Mouse (Mus musculus): ENCODE results near the gene Dnajc3. TPM values are rescaled to one million over a fixed set of nuclear protein-coding genes. Genes with fewer than 3 reads are reported as not detected.

Dnajc3 gene
- polyA plus RNA-seq, 1 experiment from 2014 or later = 33.3 TPM

- no peaks in the 10 kb centered on the region for H3K9me3 ChIP-seq (replicated peaks)
- H3K4me3 ChIP-seq = no peak overlapping the region
- no peaks in the 10 kb centered on the region for H3K4me1 ChIP-seq
- no peak overlapping the region; the same call in 1 of the 2 replicates for H3K4me2 ChIP-seq (replicated peaks)
- peak; percentile 67; the same call in 1 of the 2 replicates for ATAC-seq (ENCODE audit: low FRiP score)
- no peak overlapping the region for H3K9ac ChIP-seq
- WGBS = 59% methylated on average over 13 of the region's 13 CpGs
- no peak overlapping the region for H3K27ac ChIP-seq
- H3K36me3 ChIP-seq = peaks cover 21% of the 10 kb centered on the region
- no peaks in the 10 kb centered on the region for H3K27me3 ChIP-seq
These were observed 50.0 kb downstream of the Dnajc3 start for GRCm38 (mm10) chr14:118987523-118988496.

GRCm38 (mm10) chr14:118995226-118995925 is 57.6 kb downstream of the Dnajc3 start:
- Histone ChIP-seq H3K27ac (no peak overlapping the region), H3K9me3 (replicated peaks) (no peaks in the 10 kb centered on the region), H3K4me2 (replicated peaks) (no peak overlapping the region), H3K27me3 (no peaks in the 10 kb centered on the region), H3K9ac (no peak overlapping the region), H3K4me3 (no peak overlapping the region), H3K4me1 (no peaks in the 10 kb centered on the region), H3K36me3 (peaks cover 39% of the 10 kb centered on the region)
- ATAC-seq (ENCODE audit: low FRiP score) = no peak
- WGBS = 96% methylated on average over 9 of the region's 9 CpGs

GRCm38 (mm10) chr14:119003320-119003719 is 65.5 kb downstream of the Dnajc3 start:
- H3K27ac ChIP-seq = no peak overlapping the region
- no peak overlapping the region for H3K4me2 ChIP-seq (replicated peaks)
- H3K27me3 ChIP-seq = no peaks in the 10 kb centered on the region
- no peak overlapping the region for H3K4me3 ChIP-seq
- peaks cover 6% of the 10 kb centered on the region; the same call in 1 of the 2 replicates for H3K4me1 ChIP-seq
- no peak overlapping the region for H3K9ac ChIP-seq
- H3K36me3 ChIP-seq = peaks cover 15% of the 10 kb centered on the region
- H3K9me3 ChIP-seq (replicated peaks) = no peaks in the 10 kb centered on the region
- no peak for ATAC-seq (ENCODE audit: low FRiP score)

- H3K9ac ChIP-seq = no peak overlapping the region
- no peaks in the 10 kb centered on the region for H3K9me3 ChIP-seq (replicated peaks)
- no peaks in the 10 kb centered on the region for H3K27me3 ChIP-seq
- 12% methylated on average over 5 of the region's 5 CpGs for WGBS
- no peak overlapping the region for H3K27ac ChIP-seq
- no peak overlapping the region for H3K4me3 ChIP-seq
- H3K4me1 ChIP-seq = peaks cover 6% of the 10 kb centered on the region; the same call in 1 of the 2 replicates
- H3K4me2 ChIP-seq (replicated peaks) = peak overlapping the region; percentile 90
- no peak for ATAC-seq (ENCODE audit: low FRiP score)
- H3K36me3 ChIP-seq = peaks cover 10% of the 10 kb centered on the region
These were observed 68.1 kb downstream of the Dnajc3 start for GRCm38 (mm10) chr14:119005834-119006233.

GRCm38 (mm10) chr14:119006441-119007102 is 68.8 kb downstream of the Dnajc3 start:
- WGBS = 3% methylated on average over 49 of the region's 49 CpGs
- Histone ChIP-seq H3K9ac (peak overlapping the region; percentile 57), H3K4me1 (peaks cover 6% of the 10 kb centered on the region; the same call in 1 of the 2 replicates), H3K4me2 (replicated peaks) (peak overlapping the region; percentile 90), H3K4me3 (peak overlapping the region; percentile 48), H3K36me3 (peaks cover 8% of the 10 kb centered on the region), H3K27me3 (no peaks in the 10 kb centered on the region), H3K27ac (peak overlapping the region; percentile 62; the same call in 1 of the 2 replicates), H3K9me3 (replicated peaks) (no peaks in the 10 kb centered on the region)
- peak; percentile 1; the same call in 1 of the 2 replicates for ATAC-seq (ENCODE audit: low FRiP score)

- Histone ChIP-seq H3K4me1 (peaks cover 6% of the 10 kb centered on the region; the same call in 1 of the 2 replicates), H3K9me3 (replicated peaks) (no peaks in the 10 kb centered on the region), H3K27ac (peak overlapping the region; percentile 72), H3K4me3 (peak overlapping the region; percentile 48), H3K27me3 (no peaks in the 10 kb centered on the region), H3K9ac (peak overlapping the region; percentile 57), H3K4me2 (replicated peaks) (peak overlapping the region; percentile 90), H3K36me3 (peaks cover 8% of the 10 kb centered on the region; the same call in 1 of the 2 replicates)
- peak; percentile 100 for ATAC-seq (ENCODE audit: low FRiP score)
- WGBS = under 1% methylated on average over 13 of the region's 13 CpGs
These were observed 69.6 kb downstream of the Dnajc3 start for GRCm38 (mm10) chr14:119007103-119007951.

GRCm38 (mm10) chr14:119008031-119008590 is 70.3 kb downstream of the Dnajc3 start:
- no peaks in the 10 kb centered on the region for H3K27me3 ChIP-seq
- ATAC-seq (ENCODE audit: low FRiP score) = no peak
- peak overlapping the region; percentile 48 for H3K4me3 ChIP-seq
- H3K9me3 ChIP-seq (replicated peaks) = no peaks in the 10 kb centered on the region
- 52% methylated on average over 7 of the region's 7 CpGs for WGBS
- peak overlapping the region; percentile 72 for H3K27ac ChIP-seq
- H3K36me3 ChIP-seq = peaks cover 8% of the 10 kb centered on the region; the same call in 1 of the 2 replicates
- no peak overlapping the region for H3K9ac ChIP-seq
- H3K4me1 ChIP-seq = peaks cover 11% of the 10 kb centered on the region
- H3K4me2 ChIP-seq (replicated peaks) = peak overlapping the region; percentile 90

- Histone ChIP-seq H3K9ac (no peak overlapping the region), H3K4me2 (replicated peaks) (no peak overlapping the region), H3K27me3 (no peaks in the 10 kb centered on the region), H3K9me3 (replicated peaks) (no peaks in the 10 kb centered on the region), H3K4me3 (no peak overlapping the region), H3K4me1 (peaks cover 11% of the 10 kb centered on the region), H3K27ac (no peak overlapping the region), H3K36me3 (peaks cover 8% of the 10 kb centered on the region; the same call in 1 of the 2 replicates)
- ATAC-seq (ENCODE audit: low FRiP score) = no peak
- WGBS = 91% methylated on average over 2 of the region's 2 CpGs
These were observed 71.8 kb downstream of the Dnajc3 start for GRCm38 (mm10) chr14:119009531-119009930.

- peaks cover 7% of the 10 kb centered on the region for H3K4me1 ChIP-seq
- peak overlapping the region; percentile 85 for H3K27ac ChIP-seq
- WGBS = 62% methylated on average over 23 of the region's 23 CpGs
- H3K36me3 ChIP-seq = peaks cover 13% of the 10 kb centered on the region; the same call in 1 of the 2 replicates
- H3K4me3 ChIP-seq = peak overlapping the region; percentile 14; the same call in 1 of the 2 replicates
- peak overlapping the region; percentile 43; the same call in 1 of the 2 replicates for H3K9ac ChIP-seq
- H3K4me2 ChIP-seq (replicated peaks) = peak overlapping the region; percentile 39
- ATAC-seq (ENCODE audit: low FRiP score) = peak; percentile 89
- H3K9me3 ChIP-seq (replicated peaks) = no peaks in the 10 kb centered on the region
- H3K27me3 ChIP-seq = no peaks in the 10 kb centered on the region
These were observed 75.0 kb downstream of the Dnajc3 start for GRCm38 (mm10) chr14:119012607-119013431.

- Histone ChIP-seq H3K36me3 (peaks cover 13% of the 10 kb centered on the region; the same call in 1 of the 2 replicates), H3K9me3 (replicated peaks) (no peaks in the 10 kb centered on the region), H3K27ac (peak overlapping the region; percentile 85; the same call in 1 of the 2 replicates), H3K4me2 (replicated peaks) (peak overlapping the region; percentile 39), H3K4me1 (peaks cover 5% of the 10 kb centered on the region; the same call in 1 of the 2 replicates), H3K4me3 (no peak overlapping the region), H3K9ac (no peak overlapping the region), H3K27me3 (no peaks in the 10 kb centered on the region)
- ATAC-seq (ENCODE audit: low FRiP score) = peak; percentile 69
- 58% methylated on average over 12 of the region's 12 CpGs for WGBS
These were observed 75.8 kb downstream of the Dnajc3 start for GRCm38 (mm10) chr14:119013549-119013948.

Data from hindbrain, embryonic 12.5 days (tissue).